Mouse (Mus musculus): Measurements from ENCODE around the gene Ipcef1. TPM values are rescaled to one million over a fixed set of nuclear protein-coding genes. Genes with fewer than 3 reads are reported as not detected.

Gene Ipcef1
- polyA plus RNA-seq, 1 experiment from 2014 or later: 0.83 TPM

GRCm38 (mm10) chr10:7049901-7050300, 2.4 kb downstream of the Ipcef1 start:
- Histone ChIP-seq H3K27me3 (ENCODE audit: control insufficient read depth, insufficient read depth, low read length) (no peaks in the 10 kb centered on the region), H3K9ac (ENCODE audit: low read length) (no peak overlapping the region), H3K9me3 (ENCODE audit: control insufficient read depth, low read length) (no peaks in the 10 kb centered on the region), H3K4me2 (ENCODE audit: low read depth, low read length, severe bottlenecking) (no peak overlapping the region), H3K4me3 (ENCODE audit: low read depth, low read length) (no peak overlapping the region), H3K36me3 (ENCODE audit: control insufficient read depth, insufficient read depth, low read length) (no peaks in the 10 kb centered on the region), H3K4me1 (replicated peaks; ENCODE audit: control insufficient read depth, insufficient read depth, low read length) (no peaks in the 10 kb centered on the region; the same call in 1 of the 2 replicates), H3K27ac (ENCODE audit: low read depth, low read length) (no peak overlapping the region)
- ATAC-seq (replicated peaks; ENCODE audit: low FRiP score) (no peak), DNase-seq (ENCODE audit: low spot score) (no peak)
- 79% methylated on average over 3 of the region's 3 CpGs for WGBS

- Histone ChIP-seq H3K9me3 (ENCODE audit: control insufficient read depth, low read length) (no peaks in the 10 kb centered on the region), H3K4me3 (ENCODE audit: low read depth, low read length) (no peak overlapping the region), H3K4me2 (ENCODE audit: low read depth, low read length, severe bottlenecking) (no peak overlapping the region), H3K27me3 (ENCODE audit: control insufficient read depth, insufficient read depth, low read length) (no peaks in the 10 kb centered on the region), H3K36me3 (ENCODE audit: control insufficient read depth, insufficient read depth, low read length) (no peaks in the 10 kb centered on the region), H3K27ac (ENCODE audit: low read depth, low read length) (no peak overlapping the region), H3K4me1 (replicated peaks; ENCODE audit: control insufficient read depth, insufficient read depth, low read length) (no peaks in the 10 kb centered on the region; the same call in 1 of the 2 replicates), H3K9ac (ENCODE audit: low read length) (no peak overlapping the region)
- no peak for DNase-seq (ENCODE audit: low spot score)
- 82% methylated on average over 2 of the region's 2 CpGs for WGBS
- no peak for ATAC-seq (replicated peaks; ENCODE audit: low FRiP score)
Observed at GRCm38 (mm10) chr10:7047919-7048291, 4.4 kb downstream of the Ipcef1 start.

- no peaks in the 10 kb centered on the region for H3K36me3 ChIP-seq (ENCODE audit: control insufficient read depth, insufficient read depth, low read length)
- H3K9ac ChIP-seq (ENCODE audit: low read length): no peak overlapping the region
- no peaks in the 10 kb centered on the region for H3K9me3 ChIP-seq (ENCODE audit: control insufficient read depth, low read length)
- DNase-seq (ENCODE audit: low spot score): no peak
- 75% methylated on average over 10 of the region's 10 CpGs for WGBS
- no peak overlapping the region for H3K27ac ChIP-seq (ENCODE audit: low read depth, low read length)
- no peak overlapping the region for H3K4me2 ChIP-seq (ENCODE audit: low read depth, low read length, severe bottlenecking)
- ATAC-seq (replicated peaks; ENCODE audit: low FRiP score): no peak
- no peaks in the 10 kb centered on the region; the same call in 1 of the 2 replicates for H3K4me1 ChIP-seq (replicated peaks; ENCODE audit: control insufficient read depth, insufficient read depth, low read length)
- H3K27me3 ChIP-seq (ENCODE audit: control insufficient read depth, insufficient read depth, low read length): no peaks in the 10 kb centered on the region
- H3K4me3 ChIP-seq (ENCODE audit: low read depth, low read length): no peak overlapping the region
Observed at GRCm38 (mm10) chr10:7047288-7047918, 4.9 kb downstream of the Ipcef1 start.

- Histone ChIP-seq H3K4me3 (ENCODE audit: low read depth, low read length) (no peak overlapping the region), H3K9ac (ENCODE audit: low read length) (no peak overlapping the region), H3K27ac (ENCODE audit: low read depth, low read length) (no peak overlapping the region), H3K4me1 (replicated peaks; ENCODE audit: control insufficient read depth, insufficient read depth, low read length) (no peaks in the 10 kb centered on the region), H3K36me3 (ENCODE audit: control insufficient read depth, insufficient read depth, low read length) (no peaks in the 10 kb centered on the region), H3K9me3 (ENCODE audit: control insufficient read depth, low read length) (no peaks in the 10 kb centered on the region), H3K4me2 (ENCODE audit: low read depth, low read length, severe bottlenecking) (no peak overlapping the region), H3K27me3 (ENCODE audit: control insufficient read depth, insufficient read depth, low read length) (no peaks in the 10 kb centered on the region)
- 71% methylated on average over 5 of the region's 5 CpGs for WGBS
- no peak for ATAC-seq (replicated peaks; ENCODE audit: low FRiP score)
- no peak for DNase-seq (ENCODE audit: low spot score)
Observed at GRCm38 (mm10) chr10:7043896-7044295, 8.4 kb downstream of the Ipcef1 start.

- H3K9me3 ChIP-seq (ENCODE audit: control insufficient read depth, low read length): no peaks in the 10 kb centered on the region
Observed at GRCm38 (mm10) chr10:7041032-7041431, 11.2 kb downstream of the Ipcef1 start.

GRCm38 (mm10) chr10:7037194-7037593, 15.1 kb downstream of the Ipcef1 start:
- no peaks in the 10 kb centered on the region for H3K9me3 ChIP-seq (ENCODE audit: control insufficient read depth, low read length)
- no peaks in the 10 kb centered on the region for H3K36me3 ChIP-seq (ENCODE audit: control insufficient read depth, insufficient read depth, low read length)
- H3K27me3 ChIP-seq (ENCODE audit: control insufficient read depth, insufficient read depth, low read length): no peaks in the 10 kb centered on the region
- DNase-seq (ENCODE audit: low spot score): no peak
- no peak overlapping the region for H3K27ac ChIP-seq (ENCODE audit: low read depth, low read length)
- no peak for ATAC-seq (replicated peaks; ENCODE audit: low FRiP score)
- H3K4me3 ChIP-seq (ENCODE audit: low read depth, low read length): no peak overlapping the region
- H3K9ac ChIP-seq (ENCODE audit: low read length): no peak overlapping the region
- H3K4me2 ChIP-seq (ENCODE audit: low read depth, low read length, severe bottlenecking): no peak overlapping the region
- WGBS: 93% methylated on average over 5 of the region's 5 CpGs
- H3K4me1 ChIP-seq (replicated peaks; ENCODE audit: control insufficient read depth, insufficient read depth, low read length): no peaks in the 10 kb centered on the region

More at GRCm38 (mm10) chr10:7041032-7041431, 11.2 kb downstream of the Ipcef1 start:
- H3K4me3 ChIP-seq (ENCODE audit: low read depth, low read length): no peak overlapping the region
- H3K4me1 ChIP-seq (replicated peaks; ENCODE audit: control insufficient read depth, insufficient read depth, low read length): no peaks in the 10 kb centered on the region
- ATAC-seq (replicated peaks; ENCODE audit: low FRiP score) (no peak), DNase-seq (ENCODE audit: low spot score) (no peak)
- no peak overlapping the region for H3K9ac ChIP-seq (ENCODE audit: low read length)
- no peaks in the 10 kb centered on the region for H3K27me3 ChIP-seq (ENCODE audit: control insufficient read depth, insufficient read depth, low read length)
- H3K4me2 ChIP-seq (ENCODE audit: low read depth, low read length, severe bottlenecking): no peak overlapping the region
- H3K36me3 ChIP-seq (ENCODE audit: control insufficient read depth, insufficient read depth, low read length): no peaks in the 10 kb centered on the region
- H3K27ac ChIP-seq (ENCODE audit: low read depth, low read length): no peak overlapping the region

- no peak for DNase-seq (ENCODE audit: low spot score)
- WGBS: 80% methylated on average over 12 of the region's 12 CpGs
- no peak for ATAC-seq (replicated peaks; ENCODE audit: low FRiP score)
Observed at GRCm38 (mm10) chr10:7035547-7035946, 16.7 kb downstream of the Ipcef1 start.

GRCm38 (mm10) chr10:7033459-7033858, 18.8 kb downstream of the Ipcef1 start:
- 94% methylated on average over 2 of the region's 2 CpGs for WGBS
- H3K9ac ChIP-seq (ENCODE audit: low read length): no peak overlapping the region

More at GRCm38 (mm10) chr10:7035547-7035946, 16.7 kb downstream of the Ipcef1 start:
- no peak overlapping the region for H3K4me3 ChIP-seq (ENCODE audit: low read depth, low read length)
- H3K27ac ChIP-seq (ENCODE audit: low read depth, low read length): no peak overlapping the region
- no peaks in the 10 kb centered on the region for H3K4me1 ChIP-seq (replicated peaks; ENCODE audit: control insufficient read depth, insufficient read depth, low read length)
- no peaks in the 10 kb centered on the region for H3K36me3 ChIP-seq (ENCODE audit: control insufficient read depth, insufficient read depth, low read length)
- no peak overlapping the region for H3K4me2 ChIP-seq (ENCODE audit: low read depth, low read length, severe bottlenecking)
- no peaks in the 10 kb centered on the region for H3K9me3 ChIP-seq (ENCODE audit: control insufficient read depth, low read length)
- H3K9ac ChIP-seq (ENCODE audit: low read length): no peak overlapping the region
- H3K27me3 ChIP-seq (ENCODE audit: control insufficient read depth, insufficient read depth, low read length): no peaks in the 10 kb centered on the region

GRCm38 (mm10) chr10:7025028-7025427, 27.2 kb downstream of the Ipcef1 start:
- WGBS: 66% methylated on average over 1 of the region's 1 CpGs
- H3K4me2 ChIP-seq (ENCODE audit: low read depth, low read length, severe bottlenecking): no peak overlapping the region
- no peak for DNase-seq (ENCODE audit: low spot score)
- H3K4me3 ChIP-seq (ENCODE audit: low read depth, low read length): no peak overlapping the region
- no peaks in the 10 kb centered on the region for H3K36me3 ChIP-seq (ENCODE audit: control insufficient read depth, insufficient read depth, low read length)
- no peaks in the 10 kb centered on the region for H3K9me3 ChIP-seq (ENCODE audit: control insufficient read depth, low read length)
- no peaks in the 10 kb centered on the region for H3K4me1 ChIP-seq (replicated peaks; ENCODE audit: control insufficient read depth, insufficient read depth, low read length)
- no peaks in the 10 kb centered on the region for H3K27me3 ChIP-seq (ENCODE audit: control insufficient read depth, insufficient read depth, low read length)
- no peak for ATAC-seq (replicated peaks; ENCODE audit: low FRiP score)
- no peak overlapping the region for H3K27ac ChIP-seq (ENCODE audit: low read depth, low read length)
- H3K9ac ChIP-seq (ENCODE audit: low read length): no peak overlapping the region

More at GRCm38 (mm10) chr10:7033459-7033858, 18.8 kb downstream of the Ipcef1 start:
- no peak overlapping the region for H3K4me2 ChIP-seq (ENCODE audit: low read depth, low read length, severe bottlenecking)
- no peaks in the 10 kb centered on the region for H3K4me1 ChIP-seq (replicated peaks; ENCODE audit: control insufficient read depth, insufficient read depth, low read length)
- DNase-seq (ENCODE audit: low spot score) (no peak), ATAC-seq (replicated peaks; ENCODE audit: low FRiP score) (no peak)
- H3K4me3 ChIP-seq (ENCODE audit: low read depth, low read length): no peak overlapping the region
- no peaks in the 10 kb centered on the region for H3K9me3 ChIP-seq (ENCODE audit: control insufficient read depth, low read length)
- no peak overlapping the region for H3K27ac ChIP-seq (ENCODE audit: low read depth, low read length)
- no peaks in the 10 kb centered on the region for H3K36me3 ChIP-seq (ENCODE audit: control insufficient read depth, insufficient read depth, low read length)
- H3K27me3 ChIP-seq (ENCODE audit: control insufficient read depth, insufficient read depth, low read length): no peaks in the 10 kb centered on the region
